Mouse (Mus musculus) limb, embryonic 15.5 days (tissue): ENCODE data around the gene Pank2. TPM values are rescaled to one million over a fixed set of nuclear protein-coding genes. Genes with fewer than 3 reads are reported as not detected.
"Not testable (repeated sequence)": the region's sequence is repeated elsewhere in the genome, so short reads cannot be mapped to it uniquely, and the experiment has no call there.

Experiments used
- ATAC-seq: fragments of 200-750 bp; cut with Nextera tagmentation; 2 replicates; pipeline ENCODE4 v1.8.0; 2017; ENCODE audit warnings: low read depth, moderate TSS enrichment; ENCODE audit not compliant: insufficient number of reproducible peaks, low FRiP score, low TSS enrichment
- H3K27ac ChIP-seq: fragments of 300-500 bp; sonication (generic); 2 replicates; pipeline ENCODE4 v1.5.1; 2015; ENCODE audit warnings: moderate library complexity, mild to moderate bottlenecking, inconsistent platforms
- H3K27me3 ChIP-seq: fragments of 300-500 bp; sonication (generic); 2 replicates; pipeline ENCODE4 v1.6.1; 2015; ENCODE audit warnings: inconsistent platforms
- H3K36me3 ChIP-seq: fragments of 300-500 bp; sonication (generic); 2 replicates; pipeline ENCODE4 v1.6.1; 2015; ENCODE audit warnings: inconsistent platforms
- H3K4me1 ChIP-seq: fragments of 300-500 bp; sonication (generic); 2 replicates; pipeline ENCODE4 v1.6.1; 2015; ENCODE audit warnings: inconsistent platforms
- H3K4me2 ChIP-seq: fragments of 300-500 bp; sonication (generic); 2 replicates; pipeline ENCODE4 v1.6.1; 2015; ENCODE audit warnings: mild to moderate bottlenecking, inconsistent platforms
- H3K4me3 ChIP-seq: fragments of 300-500 bp; sonication (generic); 2 replicates; pipeline ENCODE4 v1.5.1; 2015; ENCODE audit warnings: mild to moderate bottlenecking, inconsistent platforms
- H3K9ac ChIP-seq: fragments of 300-500 bp; sonication (generic); 2 replicates; pipeline ENCODE4 v1.6.1; 2015; ENCODE audit warnings: inconsistent platforms
- H3K9me3 ChIP-seq: fragments of 300-500 bp; sonication (generic); 2 replicates; pipeline ENCODE4 v1.6.1; 2016; ENCODE audit warnings: inconsistent platforms
- WGBS: fragments of 180-500 bp; shearing (Covaris S2); methylation state at CpG from one replicate; pipeline ENCODE4 v1.1.7; 2015; 5-methylcytosine and 5-hydroxymethylcytosine counted together
- polyA plus RNA-seq: library from polyadenylated mRNA; unstranded; fragments of >200 nt; fragmentation: Nextera tagmentation; extraction: Ambion mirVana; gene quantifications from 2 replicates; pipeline ENCODE4 v1.2.1, GENCODE M21; 2015

Pank2 gene
- 27.9 and 34.8 TPM in 2 replicates for polyA plus RNA-seq

DNA sequence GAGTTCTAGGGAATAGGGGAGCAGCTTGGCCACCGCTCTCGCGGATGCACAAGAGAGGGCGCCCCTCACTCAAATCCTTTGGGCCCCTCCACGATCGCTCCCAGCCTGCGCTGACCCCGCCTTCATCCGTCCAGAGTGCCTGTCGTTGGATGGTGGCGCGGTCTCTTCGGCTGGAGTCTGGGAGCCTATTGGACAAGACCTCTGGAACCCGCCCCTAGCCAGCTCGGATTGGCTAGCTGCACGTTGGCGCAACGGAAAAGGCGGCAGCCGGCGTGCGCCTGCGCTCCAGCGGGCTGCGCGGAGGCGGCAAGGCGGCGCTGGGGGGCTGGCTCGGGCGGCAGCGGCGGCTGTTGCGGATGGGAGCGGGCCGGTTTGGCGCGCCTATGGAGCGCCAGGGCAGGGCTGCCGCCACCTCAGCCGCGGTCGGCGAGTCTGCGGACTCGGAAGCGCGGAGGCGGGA, at the start of gene Pank2:
TSS of gene Pank2 (plus strand) at position 283 of the 460 bp plus-strand sequence.
- under 1% methylated on average over 47 of the region's 49 CpGs for WGBS

DNA sequence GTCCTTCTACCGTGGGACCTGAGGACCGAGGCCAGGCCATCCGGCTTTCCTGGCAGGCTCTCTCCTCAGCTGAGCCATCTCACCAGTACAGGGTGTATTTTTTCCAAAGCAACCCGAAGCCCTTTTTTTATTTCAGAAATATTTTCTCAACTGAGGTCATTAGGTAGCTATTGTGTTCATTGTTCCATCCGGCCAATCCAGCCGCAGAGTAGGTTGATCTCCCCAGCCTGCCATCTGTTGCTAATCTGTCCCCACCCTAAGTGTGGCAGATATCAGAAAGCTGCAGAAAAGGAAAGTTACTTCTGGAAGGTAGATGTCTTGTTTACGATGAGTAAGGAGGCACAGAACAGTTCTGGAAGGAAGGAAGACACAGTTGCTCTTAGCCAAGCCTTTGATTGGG, 48.5 kb upstream of the Pank2 start:
- H3K4me3 ChIP-seq: no peak overlapping the region
- no peak overlapping the region for H3K4me2 ChIP-seq
- no peaks in the 10 kb centered on the region for H3K27me3 ChIP-seq
- WGBS: 80% methylated on average over 7 of the region's 7 CpGs
- H3K36me3 ChIP-seq: peaks cover 22% of the 10 kb centered on the region
- peak overlapping the region; percentile 24; the same call in 1 of the 2 replicates for H3K27ac ChIP-seq
- H3K9ac ChIP-seq: no peak overlapping the region
- no peaks in the 10 kb centered on the region for H3K9me3 ChIP-seq
- H3K4me1 ChIP-seq: peaks cover 21% of the 10 kb centered on the region
- no peak for ATAC-seq

More for the DNA sequence above, at the start of gene Pank2:
- no peaks in the 10 kb centered on the region for H3K27me3 ChIP-seq
- peak within 1 kb of the TSS; percentile 65 for H3K4me2 ChIP-seq
- peak; percentile 99 for ATAC-seq
- H3K27ac ChIP-seq: peak within 1 kb of the TSS; percentile 100
- peak within 1 kb of the TSS; percentile 88 for H3K4me3 ChIP-seq
- peaks cover 22% of the 10 kb centered on the region for H3K4me1 ChIP-seq
- no peaks in the 10 kb centered on the region for H3K9me3 ChIP-seq
- H3K36me3 ChIP-seq: no peaks in the 10 kb centered on the region
- H3K9ac ChIP-seq: peak within 1 kb of the TSS; percentile 98

- H3K27me3 ChIP-seq: no peaks in the 10 kb centered on the region
- no peak overlapping the region for H3K9ac ChIP-seq
- peaks cover 22% of the 10 kb centered on the region for H3K36me3 ChIP-seq
- no peak overlapping the region for H3K4me2 ChIP-seq
- ATAC-seq: no peak
- 76% methylated on average over 7 of the region's 7 CpGs for WGBS
- H3K4me1 ChIP-seq: peaks cover 8% of the 10 kb centered on the region
- no peaks in the 10 kb centered on the region for H3K9me3 ChIP-seq
- H3K4me3 ChIP-seq: no peak overlapping the region
- no peak overlapping the region for H3K27ac ChIP-seq
These were observed 46.1 kb upstream of the Pank2 start for GRCm38 (mm10) chr2:131215941-131216858.

GRCm38 (mm10) chr2:131220030-131220429, 42.3 kb upstream of the Pank2 start:
- no peaks in the 10 kb centered on the region for H3K9me3 ChIP-seq
- no peak overlapping the region for H3K27ac ChIP-seq
- ATAC-seq: no peak
- H3K27me3 ChIP-seq: no peaks in the 10 kb centered on the region
- 70% methylated on average over 4 of the region's 4 CpGs for WGBS
- no peak overlapping the region for H3K4me3 ChIP-seq
- H3K4me1 ChIP-seq: no peaks in the 10 kb centered on the region
- no peaks in the 10 kb centered on the region for H3K36me3 ChIP-seq
- no peak overlapping the region for H3K9ac ChIP-seq
- H3K4me2 ChIP-seq: no peak overlapping the region

- Histone ChIP-seq H3K27me3 (no peaks in the 10 kb centered on the region), H3K27ac (no peak overlapping the region), H3K9me3 (no peaks in the 10 kb centered on the region), H3K4me3 (no peak overlapping the region), H3K9ac (no peak overlapping the region), H3K36me3 (no peaks in the 10 kb centered on the region), H3K4me2 (no peak overlapping the region), H3K4me1 (no peaks in the 10 kb centered on the region)
- no peak for ATAC-seq
- WGBS: 76% methylated on average over 3 of the region's 3 CpGs
These were observed 40.3 kb upstream of the Pank2 start for GRCm38 (mm10) chr2:131221853-131222515.

DNA sequence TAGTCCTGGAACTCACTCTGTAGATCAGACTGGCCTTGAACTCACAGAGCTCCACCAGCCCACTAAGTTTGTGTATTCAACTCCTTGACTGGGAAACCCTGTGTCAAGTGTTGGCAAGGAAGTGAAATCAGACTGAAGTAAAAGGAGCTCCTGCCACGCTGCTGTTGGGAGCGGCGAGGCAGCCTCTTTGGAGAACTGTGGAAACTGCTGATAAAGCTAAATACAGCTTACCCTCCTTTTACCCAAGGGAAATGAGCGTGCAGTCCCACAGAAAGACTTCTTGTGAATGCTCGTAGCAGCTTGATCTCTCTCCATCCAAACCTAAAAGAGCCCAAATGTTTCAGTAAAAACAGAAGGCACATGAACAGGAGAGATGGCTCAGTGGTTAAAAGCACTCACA, 39.7 kb upstream of the Pank2 start:
- no peaks in the 10 kb centered on the region for H3K27me3 ChIP-seq
- 44% methylated on average over 5 of the region's 5 CpGs for WGBS
- no peak overlapping the region for H3K9ac ChIP-seq
- no peak overlapping the region for H3K4me2 ChIP-seq
- H3K4me1 ChIP-seq: no peaks in the 10 kb centered on the region
- ATAC-seq: no peak
- H3K9me3 ChIP-seq: no peaks in the 10 kb centered on the region
- no peak overlapping the region for H3K27ac ChIP-seq
- H3K36me3 ChIP-seq: no peaks in the 10 kb centered on the region
- no peak overlapping the region for H3K4me3 ChIP-seq

DNA sequence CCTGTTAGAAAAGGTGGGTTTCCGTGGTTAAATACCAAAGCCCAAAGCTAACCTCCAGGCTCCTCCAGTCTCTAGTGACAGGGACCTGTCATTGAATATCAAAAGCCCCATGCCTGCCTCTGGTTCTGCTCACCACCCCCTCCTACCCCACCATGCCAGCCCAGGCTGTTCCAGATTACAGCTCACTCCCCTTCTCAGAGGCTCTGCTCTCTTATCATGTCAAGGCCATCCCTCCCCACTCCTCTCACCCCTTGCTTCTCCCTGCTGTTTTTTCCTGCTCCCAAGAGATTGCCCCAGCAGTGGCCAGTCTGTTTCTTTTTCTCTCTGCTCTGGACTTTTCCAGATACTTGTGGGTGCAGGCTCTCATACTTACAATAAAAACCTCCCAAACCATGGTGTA, 38.7 kb upstream of the Pank2 start:
- Histone ChIP-seq H3K4me1 (no peaks in the 10 kb centered on the region), H3K27ac (no peak overlapping the region), H3K9me3 (no peaks in the 10 kb centered on the region), H3K36me3 (no peaks in the 10 kb centered on the region), H3K4me2 (no peak overlapping the region), H3K27me3 (no peaks in the 10 kb centered on the region), H3K4me3 (no peak overlapping the region), H3K9ac (no peak overlapping the region)
- no peak for ATAC-seq
- 61% methylated on average over 1 of the region's 1 CpGs for WGBS

DNA sequence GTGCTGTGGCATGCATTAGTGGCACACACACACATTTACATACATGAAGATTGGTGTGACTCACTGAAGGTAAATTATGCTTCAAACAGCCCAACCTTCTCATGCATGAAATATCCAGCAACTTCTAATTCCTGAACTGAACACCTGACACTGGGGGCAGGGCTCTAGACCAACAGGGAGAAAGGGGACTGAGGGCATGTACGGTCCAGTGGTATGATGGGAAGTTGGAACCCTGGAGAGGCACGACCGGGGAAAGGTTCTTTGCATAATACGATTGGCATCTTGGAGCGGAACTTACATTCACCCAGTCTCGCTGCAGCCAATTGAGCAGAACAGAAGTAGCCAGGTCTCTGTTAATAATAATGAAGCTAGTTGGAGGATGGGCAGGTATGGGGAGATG, 37.1 kb upstream of the Pank2 start:
- no peak for ATAC-seq
- Histone ChIP-seq H3K27ac (no peak overlapping the region), H3K9ac (no peak overlapping the region), H3K4me1 (no peaks in the 10 kb centered on the region), H3K4me2 (no peak overlapping the region), H3K4me3 (no peak overlapping the region), H3K36me3 (no peaks in the 10 kb centered on the region), H3K9me3 (no peaks in the 10 kb centered on the region), H3K27me3 (no peaks in the 10 kb centered on the region)
- 85% methylated on average over 6 of the region's 6 CpGs for WGBS

DNA sequence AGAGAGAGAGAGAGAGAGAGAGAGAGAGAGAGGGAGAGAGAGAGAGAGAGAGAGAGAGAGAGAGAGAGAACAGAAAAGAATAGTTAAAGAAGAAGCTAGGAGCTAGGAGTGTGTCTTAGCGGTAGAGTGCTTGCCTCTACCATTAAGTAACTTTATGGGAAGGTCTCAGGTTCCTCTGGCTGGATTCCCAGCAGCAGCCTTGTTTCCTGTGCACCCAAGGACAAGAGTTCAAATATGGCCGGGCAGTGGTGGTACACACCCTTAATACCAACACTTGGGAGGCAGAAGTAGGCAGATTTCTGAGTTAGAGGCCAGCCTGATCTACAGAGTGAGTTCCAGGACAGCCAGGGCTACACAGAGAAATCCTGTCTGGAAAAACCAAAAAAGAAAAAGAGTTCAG, 35.6 kb upstream of the Pank2 start:
- not testable (repeated sequence) for ATAC-seq, H3K4me2 ChIP-seq, H3K9me3 ChIP-seq, H3K27ac ChIP-seq, H3K36me3 ChIP-seq, H3K9ac ChIP-seq, H3K27me3 ChIP-seq, H3K4me3 ChIP-seq, H3K4me1 ChIP-seq
- 53% methylated on average over 2 of the region's 2 CpGs for WGBS

DNA sequence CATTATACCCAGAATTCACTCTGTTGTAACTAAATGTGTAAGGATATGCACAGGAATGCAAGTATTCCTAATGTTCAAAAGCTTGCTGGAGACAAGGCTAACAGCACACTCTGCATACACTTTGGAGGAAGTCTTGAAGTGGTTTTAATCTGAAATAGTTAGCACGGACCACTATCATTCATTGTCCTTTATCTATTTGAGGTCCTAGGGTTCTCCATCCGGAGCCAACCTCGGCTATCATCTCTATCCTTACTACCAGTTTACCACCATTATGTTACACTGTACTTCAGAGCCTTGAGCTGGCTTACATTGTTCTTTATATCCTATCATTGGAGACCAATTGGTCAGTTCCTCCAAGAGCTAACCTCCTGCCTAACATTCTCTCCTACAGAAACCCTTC, 35.1 kb upstream of the Pank2 start:
- Histone ChIP-seq H3K27ac (no peak overlapping the region), H3K36me3 (no peaks in the 10 kb centered on the region), H3K4me3 (no peak overlapping the region), H3K4me2 (no peak overlapping the region), H3K27me3 (no peaks in the 10 kb centered on the region), H3K9me3 (no peaks in the 10 kb centered on the region), H3K4me1 (no peaks in the 10 kb centered on the region), H3K9ac (no peak overlapping the region)
- 84% methylated on average over 3 of the region's 3 CpGs for WGBS
- no peak for ATAC-seq

DNA sequence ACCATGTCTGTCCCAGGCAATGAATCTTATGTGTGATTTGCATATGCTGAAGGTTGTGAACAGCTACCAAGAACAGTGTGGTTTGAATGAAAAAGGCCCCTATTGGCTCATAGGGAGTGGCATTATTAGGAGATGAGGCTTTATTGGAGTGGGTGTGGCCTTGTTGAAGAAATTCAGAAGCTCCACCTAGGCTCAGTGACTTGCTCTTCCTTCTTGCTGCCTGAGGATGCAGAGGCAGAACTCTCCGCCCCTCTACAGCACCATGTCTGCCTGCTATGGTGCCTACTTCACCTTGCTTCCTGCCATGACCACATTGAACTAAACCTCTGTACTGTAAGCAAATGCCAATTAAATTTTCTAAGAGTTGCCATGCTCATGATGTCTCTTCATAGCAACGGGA, 29.7 kb upstream of the Pank2 start:
- Histone ChIP-seq H3K4me3 (no peak overlapping the region), H3K4me2 (no peak overlapping the region), H3K36me3 (no peaks in the 10 kb centered on the region), H3K9ac (no peak overlapping the region), H3K27ac (no peak overlapping the region), H3K4me1 (peaks cover 18% of the 10 kb centered on the region), H3K9me3 (no peaks in the 10 kb centered on the region), H3K27me3 (no peaks in the 10 kb centered on the region)
- WGBS: 87% methylated on average over 2 of the region's 2 CpGs
- no peak for ATAC-seq
